Mouse (Mus musculus) central nervous system, embryonic 14 days (tissue): ENCODE results near the gene Car5a. TPM values are rescaled to one million over a fixed set of nuclear protein-coding genes. Genes with fewer than 3 reads are reported as not detected.

ENCODE experiments used
- polyA plus RNA-seq: library from polyadenylated mRNA; depleted of rRNA; stranded (reverse); fragments of >200 nt; gene quantifications from 2 replicates; pipeline ENCODE4 v1.2.3, GENCODE M21; 2012; rRNA removed

Car5a gene
- 0.05 and 0.07 TPM in 2 replicates for polyA plus RNA-seq

GRCm38 (mm10) chr8:121944831-121945230 is at the start of gene Car5a:
Gene Car5a (minus strand): TSS chr8:121944904.

GRCm38 (mm10) chr8:121949222-121949800 is 4.6 kb upstream of the Car5a start, which contains the start of gene Banp:
Gene Banp (plus strand): TSS chr8:121949750.

GRCm38 (mm10) chr8:121907587-121908248 is 37.0 kb downstream of the Car5a start, which contains the start of gene Slc7a5:
Gene Slc7a5 (minus strand): TSS chr8:121907694.

Other genes with a start within 250 kb of the Car5a start
- 30.0 and 30.9 TPM in 2 replicates for gene Jph3, start 215.3 kb downstream of the Car5a start, polyA plus RNA-seq
- gene Klhdc4, start 115.3 kb downstream of the Car5a start, polyA plus RNA-seq = 47.1 and 51.9 TPM in 2 replicates
- 61.9 and 66.3 TPM in 2 replicates for gene Slc7a5, start 37.2 kb downstream of the Car5a start, polyA plus RNA-seq
- gene Banp, start 4.8 kb upstream of the Car5a start, polyA plus RNA-seq = 98.4 and 99.6 TPM in 2 replicates